Mouse (Mus musculus) activated CD4-positive, CD25-positive, alpha-beta regulatory T cell, adult 9 weeks (primary cell): ENCODE results near the gene Olfr66. TPM values are rescaled to one million over a fixed set of nuclear protein-coding genes. Genes with fewer than 3 reads are reported as not detected.

ENCODE experiments used
- polyA plus RNA-seq: library from polyadenylated mRNA; unstranded; fragments of 100-300 nt; shearing (Covaris generic); gene quantifications from one replicate; pipeline ENCODE4 v1.2.1, GENCODE M21; 2017

Olfr66 gene
- not detected for polyA plus RNA-seq

GRCm38 (mm10) chr7:103886152-103886551, at the start of gene Olfr66:
Gene Olfr66, minus strand, starts transcription at chr7:103886252.

GRCm38 (mm10) chr7:103934264-103934663, 48.2 kb upstream of the Olfr66 start, which contains the start of gene Olfr632:
Gene Olfr632, plus strand, starts transcription at chr7:103934347.

GRCm38 (mm10) chr7:103928525-103928924, 42.5 kb upstream of the Olfr66 start, which contains the start of gene Olfr631:
Gene Olfr631, plus strand, starts transcription at chr7:103928825.

GRCm38 (mm10) chr7:103903187-103903586, 17.1 kb upstream of the Olfr66 start, which contains the start of gene Olfr65:
Gene Olfr65, plus strand, starts transcription at chr7:103903487.

GRCm38 (mm10) chr7:103894385-103894784, 8.3 kb upstream of the Olfr66 start, which contains the start of gene Olfr64:
Gene Olfr64, minus strand, starts transcription at chr7:103894485.

GRCm38 (mm10) chr7:103853090-103853489, 33.0 kb downstream of the Olfr66 start, which contains the start of gene Hbb-y:
Gene Hbb-y, minus strand, starts transcription at chr7:103853216.

GRCm38 (mm10) chr7:103843034-103843433, 43.0 kb downstream of the Olfr66 start, which contains the start of gene Hbb-bh1:
Gene Hbb-bh1, minus strand, starts transcription at chr7:103843164.

GRCm38 (mm10) chr7:103840268-103840667, 45.8 kb downstream of the Olfr66 start, which contains the start of gene Hbb-bh2:
Gene Hbb-bh2, minus strand, starts transcription at chr7:103840520.

Other genes starting within 250 kb of the Olfr66 start
- gene Olfr622, start 243.6 kb downstream of the Olfr66 start, polyA plus RNA-seq = not detected
- not detected for gene Olfr623, start 222.6 kb downstream of the Olfr66 start, polyA plus RNA-seq
- not detected for gene Olfr624, start 215.1 kb downstream of the Olfr66 start, polyA plus RNA-seq
- gene Olfr625-ps1, start 203.5 kb downstream of the Olfr66 start, polyA plus RNA-seq = not detected
- gene Olfr243, start 171.6 kb downstream of the Olfr66 start, polyA plus RNA-seq = not detected
- not detected for gene Olfr628, start 155.9 kb downstream of the Olfr66 start, polyA plus RNA-seq
- gene Olfr629, start 141.3 kb downstream of the Olfr66 start, polyA plus RNA-seq = not detected
- not detected for gene Olfr630, start 128.9 kb downstream of the Olfr66 start, polyA plus RNA-seq
- gene Olfr69, start 114.7 kb downstream of the Olfr66 start, polyA plus RNA-seq = not detected
- gene Olfr68, start 106.6 kb downstream of the Olfr66 start, polyA plus RNA-seq = not detected
- not detected for gene Olfr67, start 94.4 kb downstream of the Olfr66 start, polyA plus RNA-seq
- 106 TPM for gene Hbb-bt, start 72.3 kb downstream of the Olfr66 start, polyA plus RNA-seq
- 546 TPM for gene Hbb-bs, start 58.2 kb downstream of the Olfr66 start, polyA plus RNA-seq
- not detected for gene Hbb-bh2, start 45.7 kb downstream of the Olfr66 start, polyA plus RNA-seq
- gene Hbb-bh1, start 43.1 kb downstream of the Olfr66 start, polyA plus RNA-seq = not detected
- gene Hbb-y, start 33.0 kb downstream of the Olfr66 start, polyA plus RNA-seq = not detected
- not detected for gene Olfr64, start 8.2 kb upstream of the Olfr66 start, polyA plus RNA-seq
- gene Olfr65, start 17.2 kb upstream of the Olfr66 start, polyA plus RNA-seq = not detected
- gene Olfr631, start 42.6 kb upstream of the Olfr66 start, polyA plus RNA-seq = not detected
- not detected for gene Olfr632, start 48.1 kb upstream of the Olfr66 start, polyA plus RNA-seq
- gene Olfr633, start 58.2 kb upstream of the Olfr66 start, polyA plus RNA-seq = not detected
- 0.04 TPM for gene Olfr635, start 84.9 kb upstream of the Olfr66 start, polyA plus RNA-seq
- not detected for gene Olfr638, start 112.5 kb upstream of the Olfr66 start, polyA plus RNA-seq
- not detected for gene Olfr639, start 131.1 kb upstream of the Olfr66 start, polyA plus RNA-seq
- not detected for gene Olfr640, start 139.3 kb upstream of the Olfr66 start, polyA plus RNA-seq
- gene Olfr641, start 149.2 kb upstream of the Olfr66 start, polyA plus RNA-seq = not detected
- not detected for gene Olfr642, start 166.4 kb upstream of the Olfr66 start, polyA plus RNA-seq
- not detected for gene 4930516K23Rik, start 175.2 kb upstream of the Olfr66 start, polyA plus RNA-seq
- gene Olfr644, start 185.6 kb upstream of the Olfr66 start, polyA plus RNA-seq = not detected
- not detected for gene Olfr645, start 199.2 kb upstream of the Olfr66 start, polyA plus RNA-seq
- gene Olfr646, start 218.6 kb upstream of the Olfr66 start, polyA plus RNA-seq = not detected
- gene Ubqln5, start 243.6 kb upstream of the Olfr66 start, polyA plus RNA-seq = not detected